Mouse (Mus musculus) kidney, adult 8-10 months (tissue): Measurements from ENCODE around the gene Klhl34.

Experiments used
- DNase-seq, 2 experiments: peaks; one replicate each; pipeline ENCODE4 v3.0.0; 2022

The Klhl34 gene

DNA sequence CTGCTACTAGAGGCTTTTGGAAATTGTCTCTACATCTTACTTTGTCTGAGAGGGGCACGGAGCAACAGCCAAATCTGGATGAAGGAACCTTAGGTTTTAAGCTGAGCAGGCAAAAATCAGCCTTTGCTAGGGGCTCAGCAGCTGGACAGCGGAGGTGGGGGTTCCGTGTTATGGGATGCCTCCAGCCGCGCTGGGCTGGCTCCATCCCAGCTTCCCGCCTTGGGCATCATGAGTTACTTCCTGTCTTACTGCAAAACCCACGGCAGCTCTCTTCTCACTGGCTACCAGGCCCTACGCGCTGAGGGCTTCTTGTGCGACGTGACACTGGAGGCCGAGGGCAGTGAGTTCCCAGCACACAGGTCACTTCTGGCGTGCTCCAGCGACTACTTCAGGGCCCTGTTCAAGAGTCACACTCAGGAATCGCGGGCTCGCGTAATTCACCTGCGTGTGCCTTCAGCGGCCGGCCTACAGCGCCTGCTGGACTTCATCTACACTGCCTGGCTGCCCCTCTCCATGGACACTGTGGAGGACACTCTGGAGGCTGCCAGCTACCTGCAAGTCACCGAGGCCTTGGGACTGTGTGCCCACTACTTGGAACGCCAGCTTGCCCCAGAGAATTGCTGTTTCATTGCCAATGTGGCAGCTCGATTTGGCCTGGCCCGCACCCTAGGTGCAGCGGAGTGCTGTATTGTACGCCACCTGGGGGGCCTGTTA is at the start of gene Klhl34:
Klhl34 (plus strand) TSS at position 229 of the 714 bp plus-strand sequence.
- no peak for DNase-seq

DNA sequence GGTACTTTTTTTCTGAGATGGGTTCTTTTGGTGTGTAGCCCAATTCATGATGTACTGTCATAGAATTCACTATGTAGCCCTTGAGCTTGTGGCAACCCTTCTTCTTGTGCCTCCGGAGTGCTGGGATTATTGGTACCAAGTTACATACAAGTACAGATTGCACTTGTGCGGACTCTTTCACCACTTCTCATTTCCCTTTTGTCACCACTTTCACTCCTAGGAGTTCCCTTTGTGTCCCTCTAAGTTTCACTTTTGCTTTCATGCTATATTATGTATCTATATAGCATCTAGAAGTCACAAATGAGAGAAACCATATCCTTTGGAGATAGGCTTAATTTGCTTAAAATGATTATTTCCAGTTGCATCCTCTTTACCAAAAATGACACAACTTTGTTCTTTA is 16.6 kb upstream of the Klhl34 start:
- DNase-seq = no peak

DNA sequence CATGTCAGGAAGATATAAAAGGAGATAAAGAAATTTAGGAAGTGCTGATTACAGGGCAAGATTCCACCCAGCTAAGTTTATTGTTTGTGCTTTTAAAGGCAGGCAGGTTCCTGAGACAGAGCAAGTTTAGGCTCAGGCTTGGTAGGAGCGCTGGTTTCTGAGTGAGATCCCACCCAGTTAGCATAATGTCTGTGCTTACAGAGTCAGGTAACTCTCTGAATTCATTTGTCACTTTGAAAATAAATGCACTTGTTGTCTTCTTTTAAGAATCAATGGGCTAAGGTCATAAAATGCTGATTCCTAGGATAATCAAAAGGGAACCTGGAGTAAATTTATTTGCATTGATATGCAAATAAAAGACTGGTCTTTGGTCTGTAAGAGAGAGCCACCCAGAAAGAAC is 8.5 kb upstream of the Klhl34 start:
- no peak for DNase-seq

- DNase-seq = no peak
Observed at GRCm38 (mm10) chrX:157817571-157818206, 546 bp upstream of the Klhl34 start.

DNA sequence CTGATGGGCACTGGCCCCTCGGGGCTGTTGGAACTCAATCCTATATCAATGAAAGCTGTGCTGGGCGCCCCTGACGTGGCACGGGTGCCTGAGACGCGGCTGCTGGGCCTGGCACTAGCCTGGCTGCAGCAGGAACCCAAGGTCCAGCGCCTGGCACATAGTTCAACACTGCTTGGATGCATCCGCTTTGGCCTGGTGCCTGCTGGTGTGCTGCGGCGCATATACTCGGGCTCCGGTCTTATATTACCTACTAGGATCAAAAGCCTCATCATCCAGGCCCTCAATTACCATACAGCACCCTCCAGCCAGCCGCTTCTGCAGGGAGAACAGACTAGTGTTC is 656 bp downstream of the Klhl34 start:
- DNase-seq = no peak

DNA sequence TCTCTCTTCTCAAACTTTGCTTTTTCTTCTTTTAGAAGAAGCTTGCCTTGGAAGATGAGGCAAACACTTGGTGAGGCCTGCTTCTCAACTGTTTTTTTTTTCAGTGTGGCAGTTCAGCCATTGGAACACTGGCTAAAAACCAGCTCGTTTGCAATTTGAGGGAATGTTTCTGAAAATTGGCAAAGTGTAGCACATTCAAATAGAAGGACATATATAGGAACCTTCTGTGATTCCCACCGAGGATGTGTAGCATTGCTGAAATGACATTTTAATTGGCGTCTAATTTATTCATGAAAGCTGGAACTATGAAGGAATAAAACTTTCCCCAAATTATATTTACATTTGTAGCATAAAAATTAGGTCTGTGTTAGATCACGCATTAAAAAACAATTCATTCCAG is 11.7 kb downstream of the Klhl34 start:
- no peak for DNase-seq
